Mouse (Mus musculus) cerebral cortex, adult 2 months (tissue): ENCODE measurements around the gene Gm5930.

Experiments
- WGBS: fragments of 180-500 bp; shearing (Covaris S2); methylation state at CpG from one replicate; pipeline ENCODE4 v1.1.7; 2018; 5-methylcytosine and 5-hydroxymethylcytosine counted together

Gene Gm5930

GRCm38 (mm10) chr14:44338484-44338883, at the start of gene Gm5930:
Gene Gm5930, minus strand, starts transcription at chr14:44338584.
- 100% methylated on average over 1 of the region's 2 CpGs for WGBS

- 75% methylated on average over 4 of the region's 4 CpGs for WGBS
Observed at GRCm38 (mm10) chr14:44384233-44384632, 45.8 kb upstream of the Gm5930 start.

- 93% methylated on average over 4 of the region's 4 CpGs for WGBS
Observed at GRCm38 (mm10) chr14:44365057-44365456, 26.7 kb upstream of the Gm5930 start, which contains the start of gene Gm8229. Gene Gm8229, plus strand, starts transcription at chr14:44365357.

- 34% methylated on average over 2 of the region's 2 CpGs for WGBS
Observed at GRCm38 (mm10) chr14:44361416-44361815, 23.0 kb upstream of the Gm5930 start.

GRCm38 (mm10) chr14:44312049-44312448, 26.3 kb downstream of the Gm5930 start:
- WGBS, result 79% methylated on average over 4 of the region's 4 CpGs

GRCm38 (mm10) chr14:44285280-44285679, 53.1 kb downstream of the Gm5930 start, which contains the start of gene Gm8220:
Gene Gm8220, plus strand, starts transcription at chr14:44285580.
- 84% methylated on average over 2 of the region's 2 CpGs for WGBS
